Mouse (Mus musculus) megakaryocyte, embryonic 14.5 days (primary cell): ENCODE measurements at regions not wholly inside any gene's neighbourhood (a gene's known extent, or its start where the extent isn't known, plus 50 kb on each side); places are given as distances from the start of the nearest gene placed in this dataset.

Source experiments
- FLI1 ChIP-seq: IDR thresholded peaks from 2 replicates; pipeline ENCODE4 v1.6.1; 2012; ENCODE audit warnings: low read length, inconsistent platforms, mixed read lengths
- GATA1 ChIP-seq: IDR thresholded peaks from 3 replicates; pipeline ENCODE4 v1.6.1; 2012; ENCODE audit warnings: mixed read lengths, low read length, inconsistent platforms, borderline replicate concordance

DNA sequence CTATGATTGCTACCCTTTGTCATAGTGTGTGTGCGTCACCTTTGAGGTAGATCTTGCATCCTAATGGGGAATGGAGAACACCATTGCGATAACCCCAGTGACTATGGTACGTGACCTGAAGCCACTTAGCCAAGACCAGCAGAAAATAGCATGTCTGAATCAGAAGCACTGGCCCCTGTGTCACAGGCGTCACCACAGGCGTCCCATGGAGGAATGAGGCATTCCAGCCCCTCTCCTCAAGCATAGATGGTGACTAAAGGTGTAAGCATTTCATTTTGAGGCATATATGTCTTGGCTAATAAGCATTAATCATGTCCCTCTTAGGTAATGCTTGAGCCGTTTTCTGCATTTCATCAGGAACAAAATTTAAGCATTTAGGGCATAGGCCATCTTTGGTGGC lies 82.1 kb upstream of the Cd93 start:
- no peak for TF ChIP-seq GATA1
- TF ChIP-seq FLI1 = no peak
